Mouse (Mus musculus) E14TG2a.4 (cell line): ENCODE data around the gene Ctbp1.

ENCODE experiments used
- H3K27me3 ChIP-seq: 2 replicates; pipeline ENCODE4 v1.6.1; 2014; ENCODE audit warnings: low read length, control low read depth; ENCODE audit not compliant: insufficient read depth
- H3K36me3 ChIP-seq: 2 replicates; pipeline ENCODE4 v1.6.1; 2014; ENCODE audit warnings: low read length, control low read depth; ENCODE audit not compliant: insufficient read depth
- H3K4me1 ChIP-seq: replicated peaks from 2 replicates; pipeline ENCODE4 v1.6.1; 2014; ENCODE audit warnings: low read depth, low read length, control low read depth
- H3K4me3 ChIP-seq: replicated peaks from 2 replicates; pipeline ENCODE4 v1.5.1; 2014; ENCODE audit warnings: mild to moderate bottlenecking, low read length
- H3K9me3 ChIP-seq: 2 replicates; pipeline ENCODE4 v1.6.1; 2014; ENCODE audit warnings: low read length, control low read depth
- CTCF ChIP-seq: conservative IDR thresholded peaks from 2 replicates; pipeline ENCODE4 v1.5.1; 2014; ENCODE audit warnings: low read length
- NANOG ChIP-seq: IDR thresholded peaks from 2 replicates; pipeline ENCODE4 v1.6.1; 2014; ENCODE audit warnings: borderline replicate concordance, low read length, mixed read lengths
- POU5F1 ChIP-seq: IDR thresholded peaks from 2 replicates; pipeline ENCODE4 v1.6.1; 2014; ENCODE audit warnings: low read length, borderline replicate concordance

The Ctbp1 gene

DNA sequence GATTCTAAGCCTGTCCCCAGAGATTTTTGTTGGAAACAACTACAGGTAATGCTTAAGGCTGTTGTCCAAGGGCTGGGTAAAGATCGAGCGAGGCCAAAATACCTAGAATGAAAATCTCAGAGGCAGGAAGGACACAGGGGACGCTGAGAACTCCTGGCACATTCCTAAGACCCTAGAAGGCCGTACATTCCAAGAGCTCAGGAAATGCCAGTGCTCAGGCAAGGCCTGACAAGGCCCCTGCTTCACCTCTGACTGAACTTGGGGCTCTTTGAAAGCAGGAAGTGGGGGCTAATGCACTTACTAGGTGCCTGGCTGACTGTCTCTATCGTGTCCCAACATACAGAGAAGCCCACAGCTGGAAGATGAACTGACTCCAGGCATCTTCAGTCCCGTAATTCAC lies 52.4 kb downstream of the Ctbp1 start:
- Histone ChIP-seq H3K36me3 (no peaks in the 10 kb centered on the region), H3K9me3 (no peaks in the 10 kb centered on the region), H3K4me3 (no peak overlapping the region), H3K27me3 (peaks cover 58% of the 10 kb centered on the region), H3K4me1 (peaks cover 18% of the 10 kb centered on the region)
- TF ChIP-seq POU5F1 (no peak), NANOG (no peak), CTCF (no peak)

DNA sequence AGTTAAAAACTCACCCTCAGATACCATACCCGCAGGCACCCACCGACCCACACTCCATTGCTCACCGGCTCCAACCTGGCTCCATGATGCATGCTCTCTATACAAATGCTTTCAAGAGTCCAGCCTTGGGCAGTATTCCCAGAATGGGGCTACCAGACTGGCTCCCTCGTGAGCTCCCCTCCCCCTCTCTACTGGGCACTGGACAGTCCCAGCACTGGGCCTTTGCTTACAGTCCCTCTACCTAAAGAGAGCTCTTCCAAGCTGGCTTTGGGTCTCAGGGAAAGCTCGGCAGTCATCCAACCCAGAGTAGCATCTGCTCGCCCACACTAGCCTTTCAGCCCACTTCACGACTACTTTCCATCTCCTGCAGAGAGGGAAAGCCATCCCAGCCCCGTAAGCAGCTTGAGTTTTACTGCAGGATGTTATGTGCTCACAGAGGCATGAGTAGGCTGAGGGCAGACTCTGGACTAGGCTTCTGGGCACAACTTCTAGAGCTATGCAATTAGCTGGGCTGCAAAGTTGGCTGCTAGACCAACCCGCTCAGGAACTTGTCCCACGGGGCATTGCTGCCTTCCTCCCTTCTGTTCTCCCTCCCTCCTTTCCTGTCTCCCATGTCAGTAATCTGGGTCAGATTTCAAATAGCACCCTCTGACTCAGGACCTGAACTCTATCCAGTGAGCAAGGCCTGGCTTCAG lies 54.3 kb downstream of the Ctbp1 start:
- no peaks in the 10 kb centered on the region for H3K36me3 ChIP-seq
- H3K4me3 ChIP-seq, result no peak overlapping the region
- TF ChIP-seq NANOG (no peak), POU5F1 (no peak), CTCF (no peak)
- H3K4me1 ChIP-seq, result peaks cover 37% of the 10 kb centered on the region
- H3K9me3 ChIP-seq, result no peaks in the 10 kb centered on the region
- H3K27me3 ChIP-seq, result peaks cover 67% of the 10 kb centered on the region

- TF ChIP-seq POU5F1 (no peak), CTCF (no peak), NANOG (no peak)
- Histone ChIP-seq H3K9me3 (no peaks in the 10 kb centered on the region), H3K4me1 (peaks cover 43% of the 10 kb centered on the region), H3K27me3 (peaks cover 62% of the 10 kb centered on the region), H3K36me3 (no peaks in the 10 kb centered on the region), H3K4me3 (no peak overlapping the region)
Observed at GRCm38 (mm10) chr5:33219831-33220230, 55.0 kb downstream of the Ctbp1 start.

DNA sequence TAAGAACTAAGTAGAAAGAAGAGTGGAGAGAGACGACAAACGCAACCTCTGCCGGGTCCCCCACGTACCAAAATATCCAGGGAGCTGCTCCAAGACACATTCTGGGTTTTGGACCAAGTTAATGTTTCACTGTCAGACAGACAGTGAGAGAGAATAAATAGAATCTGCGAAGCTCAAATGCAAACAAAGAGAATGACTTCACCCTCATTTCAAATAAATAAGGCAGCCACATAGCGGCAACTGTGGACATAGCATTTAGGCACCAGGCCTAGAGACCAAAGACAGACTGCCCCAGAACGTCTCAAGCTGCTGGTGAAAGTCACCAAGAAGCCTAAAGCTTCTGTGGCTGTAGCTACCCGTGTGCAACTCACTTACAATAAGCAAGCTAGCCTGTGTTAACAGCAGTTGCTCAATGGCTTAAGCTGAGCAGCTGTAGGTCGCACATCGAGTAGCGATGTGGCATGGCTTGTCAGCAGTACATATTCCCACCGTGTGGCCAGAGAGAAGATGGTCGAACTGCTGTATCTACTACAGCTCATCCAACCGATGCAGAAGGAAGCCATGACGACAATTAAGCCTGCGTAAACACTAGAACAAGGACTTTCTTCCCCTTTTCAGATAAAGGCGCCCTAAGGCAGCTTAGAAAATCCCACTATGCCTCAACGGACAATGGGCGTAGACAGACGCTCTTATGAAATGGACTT lies 55.9 kb downstream of the Ctbp1 start:
- Histone ChIP-seq H3K36me3 (no peaks in the 10 kb centered on the region), H3K27me3 (peaks cover 68% of the 10 kb centered on the region), H3K4me3 (no peak overlapping the region), H3K9me3 (no peaks in the 10 kb centered on the region), H3K4me1 (peaks cover 48% of the 10 kb centered on the region)
- TF ChIP-seq POU5F1 (no peak), CTCF (no peak), NANOG (no peak)

DNA sequence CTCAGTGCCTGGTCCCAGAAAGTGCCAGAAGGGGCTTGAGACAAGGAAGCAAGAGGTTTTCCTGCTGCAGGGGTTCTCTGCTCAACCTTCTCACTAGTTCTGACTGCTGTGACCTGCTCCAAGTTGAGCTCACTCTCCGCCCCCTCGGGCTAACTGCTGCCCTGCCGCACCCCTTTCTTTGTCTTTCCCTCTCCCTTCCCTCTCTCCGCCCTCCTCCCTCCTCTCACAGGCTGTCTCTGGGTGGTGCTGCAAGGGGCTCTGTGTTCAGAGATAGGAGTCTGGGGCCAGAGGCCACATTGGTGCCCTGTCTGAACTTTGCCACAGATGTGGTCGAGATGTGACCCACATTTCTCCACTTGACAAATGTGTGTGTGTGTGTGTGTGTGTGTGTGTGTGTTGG lies 56.7 kb downstream of the Ctbp1 start, which contains the start of gene Spon2:
TSS of gene Spon2 (minus strand) at position 375 of the 400 bp plus-strand sequence.
- TF ChIP-seq NANOG, result no peak
- no peak for TF ChIP-seq POU5F1
- TF ChIP-seq CTCF, result no peak
- H3K4me3 ChIP-seq, result peak within 1 kb of the TSS; percentile 32; the same call in 1 of the 2 replicates
- H3K9me3 ChIP-seq, result no peaks in the 10 kb centered on the region
- H3K27me3 ChIP-seq, result peaks cover 74% of the 10 kb centered on the region
- H3K4me1 ChIP-seq, result peaks cover 48% of the 10 kb centered on the region
- no peaks in the 10 kb centered on the region for H3K36me3 ChIP-seq

DNA sequence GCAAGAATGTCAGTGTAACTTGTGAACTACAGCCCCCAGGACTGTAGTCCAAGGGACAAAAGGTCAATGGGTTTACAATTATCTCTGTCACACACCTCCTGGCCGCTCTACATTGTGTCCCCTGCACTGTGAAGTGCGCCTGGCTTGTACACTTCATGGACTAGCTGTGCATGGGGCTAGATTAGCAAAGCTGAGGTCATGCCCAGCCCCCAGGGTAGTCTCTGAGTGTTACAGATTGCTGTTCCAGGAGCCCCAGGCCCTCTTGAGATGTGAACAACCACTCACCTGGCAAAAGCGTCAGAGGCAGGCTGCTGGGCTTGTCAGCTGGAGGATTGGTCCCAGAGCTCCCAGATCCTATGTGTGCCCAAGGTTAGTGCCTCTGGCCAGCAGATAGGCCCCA lies 57.1 kb downstream of the Ctbp1 start:
- no peak for TF ChIP-seq NANOG
- peaks cover 75% of the 10 kb centered on the region for H3K27me3 ChIP-seq
- H3K4me1 ChIP-seq, result peaks cover 48% of the 10 kb centered on the region
- H3K36me3 ChIP-seq, result no peaks in the 10 kb centered on the region
- peak overlapping the region; percentile 32; the same call in 1 of the 2 replicates for H3K4me3 ChIP-seq
- no peaks in the 10 kb centered on the region for H3K9me3 ChIP-seq

GRCm38 (mm10) chr5:33214723-33215122 lies 60.1 kb downstream of the Ctbp1 start:
- TF ChIP-seq POU5F1 (no peak), NANOG (no peak), CTCF (no peak)
- Histone ChIP-seq H3K4me3 (no peak overlapping the region), H3K4me1 (peaks cover 48% of the 10 kb centered on the region), H3K9me3 (no peaks in the 10 kb centered on the region), H3K27me3 (peaks cover 53% of the 10 kb centered on the region), H3K36me3 (no peaks in the 10 kb centered on the region)

DNA sequence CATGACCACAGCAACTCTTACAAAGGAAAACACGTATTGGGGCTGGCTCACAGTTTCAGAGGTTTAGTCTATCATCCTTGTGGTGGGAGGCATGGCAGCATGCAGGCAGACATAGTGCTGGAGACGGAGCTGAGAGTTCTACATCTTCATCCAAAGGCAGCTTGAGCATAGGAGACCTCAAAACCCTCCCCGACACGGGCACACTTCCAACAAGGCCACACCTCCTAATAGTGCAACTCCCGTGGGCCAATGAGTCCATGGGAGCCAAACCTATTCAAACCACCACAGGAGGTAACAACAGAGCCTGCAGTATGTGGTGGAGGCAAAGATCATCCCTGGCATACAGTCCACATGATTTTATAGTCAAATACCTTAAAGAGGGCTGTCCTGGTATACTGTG lies 63.5 kb downstream of the Ctbp1 start:
- H3K9me3 ChIP-seq, result no peaks in the 10 kb centered on the region
- no peak overlapping the region for H3K4me3 ChIP-seq
- peaks cover 19% of the 10 kb centered on the region for H3K4me1 ChIP-seq
- H3K36me3 ChIP-seq, result no peaks in the 10 kb centered on the region
- TF ChIP-seq NANOG (no peak), CTCF (no peak), POU5F1 (no peak)
- H3K27me3 ChIP-seq, result peaks cover 36% of the 10 kb centered on the region
